Mouse (Mus musculus) testis, postnatal 14 days (tissue): Measurements from ENCODE around the gene Prepl.

Experiments used
- DNase-seq: peaks from one replicate; pipeline ENCODE4 v3.0.0; 2021; ENCODE audit warnings: low spot score

Prepl gene

DNA sequence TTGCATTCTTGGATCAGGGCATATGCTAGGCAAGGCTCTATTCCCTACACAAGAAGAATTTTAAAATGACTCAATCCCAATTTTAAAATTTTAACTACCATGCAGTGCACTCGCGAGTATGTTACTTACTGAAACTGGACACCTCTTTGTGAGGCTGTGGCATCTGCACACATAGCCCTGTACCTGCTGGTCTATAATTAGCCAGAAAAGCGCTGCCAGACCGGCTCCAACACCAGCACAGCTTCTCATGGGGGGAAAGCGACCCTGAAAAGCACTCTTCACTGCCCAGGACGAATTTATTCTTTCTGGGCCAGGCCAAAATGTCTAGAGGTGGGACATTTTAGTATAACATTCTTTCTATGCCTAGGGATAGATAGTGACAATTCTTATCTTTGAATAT lies 19.4 kb downstream of the Prepl start:
- DNase-seq: no peak

DNA sequence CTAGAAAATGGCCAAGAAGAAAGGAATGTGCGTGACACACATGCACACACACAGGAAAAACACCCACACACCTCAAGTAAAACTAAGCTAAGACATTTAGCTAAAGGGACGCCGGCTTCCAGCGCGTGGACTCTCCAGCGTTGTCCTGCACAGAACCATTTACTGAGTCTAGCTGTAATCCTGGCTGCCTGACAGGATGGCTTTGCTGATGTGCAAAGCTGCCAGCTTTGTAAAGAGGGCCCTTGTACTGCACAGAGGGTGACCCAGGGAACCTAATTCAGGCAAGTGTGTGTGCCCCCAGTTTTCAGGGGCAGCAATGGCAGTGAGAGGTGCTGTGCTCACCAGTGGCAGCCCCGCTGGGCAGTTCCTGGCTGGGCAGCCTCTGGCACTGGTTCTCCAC lies 22.7 kb downstream of the Prepl start:
- DNase-seq: no peak

DNA sequence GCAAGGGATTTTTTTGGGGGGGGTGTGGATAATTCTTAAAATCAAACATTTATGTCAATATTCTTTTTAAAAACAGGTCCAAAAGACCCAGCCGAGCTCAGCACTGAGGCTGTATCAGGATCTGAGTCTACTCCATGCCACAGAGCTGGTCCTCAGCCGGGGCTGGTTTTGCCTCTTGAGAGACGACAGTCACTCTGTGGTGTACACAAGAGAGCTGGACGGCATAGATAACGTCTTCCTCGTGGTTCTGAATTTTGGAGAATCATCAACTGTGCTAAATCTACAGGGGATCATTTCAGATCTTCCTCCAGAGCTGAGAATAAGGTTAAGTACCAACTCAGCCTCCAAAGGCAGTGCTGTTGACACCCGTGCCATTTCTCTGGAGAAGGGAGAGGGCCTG lies 26.5 kb downstream of the Prepl start:
- DNase-seq: no peak

DNA sequence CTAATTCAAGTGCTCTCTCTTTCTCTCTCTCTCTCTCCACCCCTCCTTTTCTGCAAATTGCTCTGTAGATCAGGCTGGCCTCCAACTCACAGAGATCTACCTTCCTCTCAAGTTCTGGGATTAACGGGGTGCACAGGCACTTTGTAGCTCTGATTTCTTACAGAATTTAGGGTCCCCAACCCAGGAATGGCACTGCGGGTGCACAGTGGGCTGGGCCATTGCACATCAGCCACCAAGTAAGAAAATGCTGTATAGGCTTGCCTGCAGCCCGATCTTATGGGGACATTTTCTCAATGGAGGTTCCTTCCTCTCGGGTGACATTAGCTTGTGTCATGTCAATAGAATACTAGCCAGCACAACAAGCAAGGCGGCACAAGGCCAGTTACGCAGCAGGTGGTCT lies 30.9 kb downstream of the Prepl start:
- DNase-seq: no peak

DNA sequence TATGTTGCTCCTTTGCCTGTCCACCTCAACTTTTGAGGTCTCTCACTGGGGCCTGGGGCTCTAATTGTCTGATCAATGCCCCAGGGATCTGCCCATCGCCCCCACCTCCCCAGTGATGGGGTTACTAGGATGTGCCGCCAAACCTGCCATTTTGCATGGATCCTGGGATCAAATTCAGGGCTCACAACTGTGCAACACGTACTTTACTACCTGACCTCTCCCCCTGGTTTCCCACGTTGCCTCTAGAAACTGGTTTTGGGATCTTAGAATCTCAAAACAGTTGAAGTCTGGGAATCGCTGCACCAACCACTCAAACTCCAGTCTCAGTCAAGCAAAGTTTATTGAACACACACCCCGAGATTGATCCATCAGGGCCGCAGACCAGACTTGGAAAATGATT lies 31.8 kb downstream of the Prepl start:
- DNase-seq: no peak

DNA sequence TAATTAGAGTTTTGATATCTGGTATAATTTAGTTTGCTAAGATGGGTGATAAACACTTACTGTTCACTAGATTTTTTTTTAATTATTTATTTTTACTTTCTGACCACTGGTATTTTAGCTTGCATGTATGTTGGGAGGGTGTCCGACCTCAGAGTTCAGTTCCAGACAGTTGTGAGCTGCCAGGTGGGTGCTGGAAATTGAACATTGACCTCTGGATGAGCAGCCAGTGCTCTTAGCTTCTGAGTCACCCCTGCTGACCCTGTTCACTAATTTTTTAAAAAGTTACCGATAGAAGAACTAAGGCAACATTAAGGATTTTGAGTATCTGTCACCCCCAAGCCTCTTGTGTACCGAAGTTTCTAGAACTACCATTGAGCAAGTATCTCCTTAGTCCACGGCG lies 41.7 kb downstream of the Prepl start:
- DNase-seq: no peak

DNA sequence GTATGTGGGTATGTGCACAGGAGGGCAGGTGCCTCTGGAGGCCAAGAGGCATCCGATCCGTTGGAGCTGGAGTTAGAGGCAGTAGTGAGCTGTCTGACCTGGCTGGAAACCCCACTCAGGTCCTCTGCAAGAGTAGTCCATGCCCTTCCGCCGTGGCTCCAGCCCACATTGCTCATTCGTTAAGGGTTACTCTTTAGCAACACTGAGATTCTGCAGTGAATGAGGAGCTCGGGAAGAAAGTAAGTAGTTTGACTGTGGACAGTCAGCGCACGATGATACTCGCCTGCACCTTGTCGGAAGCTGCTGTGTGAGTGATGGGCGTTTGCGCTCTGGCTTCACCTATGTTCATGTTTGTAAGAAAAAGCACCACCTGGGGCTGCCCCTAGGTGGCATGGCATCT lies 44.9 kb downstream of the Prepl start:
- peak; percentile 16 for DNase-seq

DNA sequence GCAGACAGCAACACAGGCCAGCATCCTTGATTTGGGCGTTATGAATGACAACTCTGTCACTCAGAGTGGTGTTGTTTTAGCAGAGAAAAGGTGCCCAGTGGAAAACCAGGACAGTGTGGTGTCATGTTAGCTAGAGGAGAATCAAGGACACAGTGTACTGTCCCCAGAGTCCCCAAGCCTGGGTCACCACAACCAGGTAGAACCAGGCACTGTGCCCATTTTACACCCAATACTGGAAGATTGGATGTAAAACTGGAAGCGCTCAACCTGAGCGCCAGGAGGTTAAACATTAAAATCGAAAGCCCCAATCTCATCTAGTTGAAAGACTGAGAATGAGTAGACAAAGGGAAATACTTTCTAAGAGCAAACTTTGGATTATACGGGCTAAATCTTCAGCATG lies 45.6 kb downstream of the Prepl start:
- DNase-seq: no peak

DNA sequence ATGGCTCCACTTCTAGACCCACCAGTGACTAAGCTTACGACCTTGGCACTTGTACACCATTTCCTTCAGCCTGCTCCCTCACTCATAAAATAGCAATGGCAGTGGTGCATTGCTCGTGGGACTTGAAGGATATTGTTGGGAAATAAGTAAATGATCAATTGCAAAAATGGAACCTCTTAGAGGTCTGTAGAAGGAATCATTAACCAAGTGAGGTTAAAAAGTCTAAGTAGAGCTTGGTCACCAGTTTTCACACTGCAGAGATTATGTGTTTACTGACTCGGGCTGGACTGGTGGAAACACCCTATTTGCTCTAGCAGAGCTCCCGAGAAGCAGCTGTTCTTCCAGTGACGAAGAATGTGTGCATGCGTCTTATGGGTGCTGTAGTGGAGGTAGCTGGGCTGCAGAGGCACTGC lies 46.6 kb downstream of the Prepl start:
- no peak for DNase-seq

DNA sequence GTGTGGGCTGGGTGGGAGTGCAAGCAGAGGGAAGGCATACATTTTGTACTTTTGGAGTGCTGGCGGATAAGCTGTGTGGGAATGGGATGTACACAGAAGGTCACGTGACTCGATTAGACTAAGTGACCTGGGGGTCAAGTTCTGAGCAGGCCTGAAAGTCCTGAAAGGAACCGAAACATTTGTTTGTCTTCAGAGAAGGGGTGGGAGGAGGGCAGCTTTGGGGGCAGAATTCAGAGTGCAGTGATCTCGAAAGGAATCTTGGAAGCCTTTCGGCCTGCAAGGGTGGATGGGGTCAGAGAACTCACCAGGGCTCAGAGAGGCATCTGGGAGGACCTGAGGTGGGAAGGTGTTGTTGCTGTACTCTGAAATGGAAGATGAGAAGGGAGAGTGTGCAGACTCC lies 47.6 kb downstream of the Prepl start:
- DNase-seq: no peak

DNA sequence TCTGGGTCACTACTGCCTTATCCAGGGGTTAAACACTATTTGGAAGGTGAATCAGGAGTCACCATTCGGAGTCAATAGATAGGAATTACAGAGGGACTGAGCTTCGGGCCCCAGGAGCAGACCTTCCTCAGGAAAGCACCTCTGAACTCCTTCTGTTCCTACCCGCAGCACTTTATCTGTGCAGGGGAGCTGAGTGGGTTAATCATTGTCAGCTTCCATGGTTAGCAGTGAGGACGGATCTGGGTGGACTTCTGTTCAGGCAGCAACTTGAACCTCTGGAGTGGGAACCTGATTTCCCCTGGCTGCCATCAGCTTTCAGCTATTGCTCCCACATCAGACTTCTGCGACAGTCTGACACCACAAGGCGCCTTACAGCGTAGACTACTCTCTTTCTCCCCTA lies 49.1 kb downstream of the Prepl start:
- no peak for DNase-seq

DNA sequence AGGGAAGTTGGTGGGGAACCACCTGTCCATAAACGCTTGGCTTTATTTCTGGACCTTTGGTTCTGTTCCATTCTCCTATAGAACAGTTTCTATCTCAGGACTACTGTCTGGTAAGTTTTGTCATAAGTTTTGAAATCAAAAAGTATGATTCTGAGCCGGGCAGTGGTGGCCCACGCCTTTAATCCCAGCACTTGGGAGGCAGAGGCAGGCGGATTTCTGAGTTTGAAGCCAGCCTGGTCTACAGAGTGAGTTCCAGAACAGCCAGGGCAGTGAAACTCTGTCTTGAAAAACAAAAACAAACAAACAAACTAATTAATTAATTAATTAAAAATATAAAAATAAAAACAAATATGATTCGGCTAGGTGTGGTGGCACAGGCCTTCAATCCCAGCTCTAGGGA lies 51.3 kb downstream of the Prepl start:
- no peak for DNase-seq

DNA sequence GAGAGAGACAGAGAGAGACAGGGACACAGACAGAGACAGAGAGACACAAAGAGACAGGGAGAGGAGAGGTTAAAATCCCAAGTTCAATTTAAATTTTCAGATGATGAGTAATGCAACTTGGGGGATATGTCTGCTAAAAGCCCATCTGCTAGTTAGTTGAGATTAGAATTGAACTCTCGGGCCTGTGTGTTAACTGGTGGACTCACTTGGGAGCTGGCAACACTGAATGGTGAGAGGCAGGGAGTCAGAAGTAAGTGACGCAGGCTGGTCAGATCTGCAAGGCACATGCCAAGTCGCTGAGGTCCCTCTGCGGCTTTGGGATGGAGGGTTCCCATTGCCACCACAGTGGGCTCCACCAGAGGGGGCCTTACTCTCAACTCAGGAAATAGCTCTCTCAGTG lies 51.7 kb downstream of the Prepl start:
- DNase-seq: no peak

DNA sequence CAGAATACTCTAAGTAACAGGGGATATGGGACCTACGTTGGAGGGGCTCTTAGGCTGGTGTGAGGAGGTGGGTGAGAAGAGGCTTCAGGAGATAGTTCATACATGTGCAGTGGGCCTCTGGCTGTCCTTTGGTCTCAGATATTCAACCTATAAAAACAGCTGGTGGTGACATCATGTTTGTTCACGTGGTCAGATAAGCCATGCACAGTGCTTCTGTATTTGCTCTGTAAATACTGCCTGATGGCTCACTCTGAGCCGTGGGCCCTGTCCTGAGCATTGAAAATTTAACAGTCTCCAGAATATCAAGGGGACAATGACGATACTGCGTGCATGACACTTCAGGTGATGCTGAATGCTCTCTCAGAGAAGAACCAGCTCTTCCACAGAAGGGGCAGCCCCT lies 52.2 kb downstream of the Prepl start:
- no peak for DNase-seq

DNA sequence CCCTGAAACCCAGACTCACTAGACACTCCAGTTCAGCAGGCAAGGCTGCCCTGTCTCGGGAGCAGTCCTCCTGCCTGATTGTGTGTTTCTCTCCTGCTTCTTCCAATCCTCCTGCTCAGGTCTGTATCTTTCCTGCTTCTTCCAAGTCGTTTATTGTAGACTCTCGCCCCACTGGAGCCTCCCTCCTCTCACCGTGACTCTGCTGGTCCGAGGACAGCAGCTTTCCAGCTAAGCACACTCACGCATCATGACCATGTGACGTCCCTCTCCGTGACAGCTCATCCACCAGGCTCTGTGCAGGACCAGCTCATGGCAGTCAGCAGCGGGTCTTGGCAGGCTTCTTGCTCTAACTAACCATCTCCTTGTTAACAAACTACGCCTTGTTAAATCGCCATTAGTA lies 56.0 kb downstream of the Prepl start:
- DNase-seq: no peak

DNA sequence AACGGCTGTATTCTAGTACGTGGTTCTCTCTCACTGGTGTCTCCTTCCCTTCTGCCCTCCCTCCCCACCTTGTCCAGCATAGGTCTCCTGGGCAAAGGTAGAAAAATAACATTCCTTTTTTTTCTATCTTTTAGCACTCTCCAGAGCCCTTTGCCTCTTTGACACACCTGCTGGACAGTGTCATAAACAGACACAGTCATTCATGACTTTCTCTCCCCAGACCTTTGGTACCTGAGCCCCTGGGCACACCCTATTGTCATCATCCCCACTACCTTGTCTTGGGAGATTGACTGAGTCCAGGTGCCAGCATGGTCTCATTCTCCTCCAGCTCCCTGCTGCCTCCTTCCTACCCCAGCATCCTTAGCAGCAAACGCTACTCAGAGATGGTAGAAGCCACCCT lies 57.0 kb downstream of the Prepl start:
- DNase-seq: no peak

DNA sequence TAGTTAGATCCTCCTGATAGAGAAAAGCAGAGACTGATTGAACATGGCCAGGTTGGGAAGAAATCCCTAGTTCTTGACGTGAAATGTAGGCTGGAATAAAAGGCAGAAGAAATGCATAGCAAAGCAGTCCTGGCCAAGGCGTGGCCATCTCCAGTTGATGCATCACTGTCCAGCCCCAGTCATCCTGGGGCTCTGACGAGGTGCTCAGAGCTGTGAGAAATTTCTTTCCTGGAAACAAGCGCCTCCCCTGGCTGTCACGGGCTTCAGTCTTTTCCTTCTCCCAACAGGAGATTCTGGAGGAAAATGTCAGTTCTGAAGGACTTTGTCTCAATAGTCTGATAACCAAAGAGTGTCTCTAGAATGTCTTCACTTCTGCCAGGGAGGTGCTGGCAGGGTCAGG lies 59.4 kb downstream of the Prepl start:
- no peak for DNase-seq

DNA sequence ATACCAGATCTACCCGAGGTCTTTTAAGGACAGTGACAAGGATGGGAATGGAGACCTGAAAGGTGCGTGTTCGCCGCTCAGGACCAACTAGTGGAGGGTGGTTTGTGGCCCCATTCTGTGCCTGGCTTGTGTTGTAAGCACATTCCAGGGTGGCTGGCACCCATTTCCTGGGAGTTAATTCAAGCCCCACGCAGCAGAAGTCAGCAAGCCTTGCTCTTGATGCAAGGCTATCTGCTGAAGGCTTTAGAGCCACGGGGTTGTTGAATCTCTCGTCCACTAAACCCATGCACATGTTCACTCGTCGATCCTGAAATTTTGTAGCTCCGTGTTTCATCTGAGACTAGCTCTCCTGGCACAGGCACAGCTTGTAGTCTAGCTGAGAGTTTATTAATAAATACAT lies 61.2 kb downstream of the Prepl start:
- no peak for DNase-seq

DNA sequence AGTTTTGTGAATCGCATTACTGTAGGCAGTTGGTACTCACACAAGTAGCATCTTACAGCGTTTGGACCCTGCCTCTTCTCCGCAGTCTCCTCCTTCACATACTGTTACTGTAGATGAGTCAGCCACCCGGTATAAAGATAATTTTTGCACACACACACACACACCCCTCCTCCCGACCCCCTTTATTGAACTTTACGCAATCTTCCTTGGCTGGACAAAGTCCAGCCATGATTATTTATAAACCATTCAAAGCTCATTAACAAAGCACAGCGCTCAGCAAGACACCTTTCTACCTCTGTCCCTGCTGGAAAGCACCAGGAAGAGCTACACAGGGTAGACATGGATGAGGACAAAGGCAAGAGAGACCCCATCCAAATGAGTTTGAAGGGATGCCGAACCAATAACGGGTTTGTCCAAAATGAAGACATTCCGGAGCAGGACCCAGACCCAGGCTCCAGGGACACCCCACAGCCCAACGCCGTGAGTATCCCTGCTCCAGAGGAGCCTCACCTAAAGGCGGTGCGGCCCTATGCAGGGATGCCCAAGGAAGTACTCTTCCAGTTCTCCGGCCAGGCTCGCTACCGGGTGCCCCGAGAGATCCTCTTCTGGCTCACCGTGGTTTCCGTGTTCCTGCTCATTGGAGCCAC lies 61.8 kb downstream of the Prepl start, which contains the start of gene Slc3a1:
Gene Slc3a1 (plus strand): TSS at position 284 of the 647 bp plus-strand sequence.
- DNase-seq: no peak

DNA sequence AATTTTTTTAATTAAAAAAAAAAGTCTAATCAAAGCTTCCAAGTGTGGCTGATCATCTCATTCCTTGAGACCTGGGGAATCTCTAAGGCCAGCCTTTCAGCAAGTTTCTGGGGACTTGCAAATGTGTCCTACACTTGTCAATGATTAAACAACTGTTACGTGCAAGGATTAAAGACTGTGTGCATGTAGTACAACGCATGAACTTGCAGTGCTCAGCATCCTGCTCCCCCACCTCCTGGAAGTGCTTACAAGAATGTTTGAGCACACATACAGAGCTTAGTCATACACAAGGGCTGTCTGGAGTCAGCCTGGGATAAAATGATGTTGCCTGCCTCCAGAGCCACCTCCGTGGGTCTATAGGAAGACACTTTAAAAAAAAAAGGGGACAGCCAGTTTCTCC lies 62.8 kb downstream of the Prepl start:
- no peak for DNase-seq

DNA sequence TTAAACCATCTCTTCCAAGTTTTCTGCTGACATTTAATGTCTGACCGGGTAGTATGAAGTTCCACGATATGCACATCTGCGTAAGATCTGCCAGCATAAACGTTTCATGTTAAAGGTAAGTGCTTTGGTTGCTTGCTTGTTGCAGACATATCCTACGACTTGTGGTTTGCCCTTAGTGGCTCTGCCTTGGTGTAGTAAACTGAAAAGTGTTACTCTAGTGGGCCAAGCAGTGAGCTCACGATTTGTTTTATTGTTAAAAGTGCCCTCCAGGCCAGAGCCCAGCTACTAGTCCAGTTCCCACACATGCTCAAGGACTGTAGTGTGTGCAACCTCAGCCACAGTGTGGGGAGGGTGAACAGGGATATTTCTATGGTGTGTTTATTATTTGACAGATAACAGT lies 63.6 kb downstream of the Prepl start:
- DNase-seq: no peak

DNA sequence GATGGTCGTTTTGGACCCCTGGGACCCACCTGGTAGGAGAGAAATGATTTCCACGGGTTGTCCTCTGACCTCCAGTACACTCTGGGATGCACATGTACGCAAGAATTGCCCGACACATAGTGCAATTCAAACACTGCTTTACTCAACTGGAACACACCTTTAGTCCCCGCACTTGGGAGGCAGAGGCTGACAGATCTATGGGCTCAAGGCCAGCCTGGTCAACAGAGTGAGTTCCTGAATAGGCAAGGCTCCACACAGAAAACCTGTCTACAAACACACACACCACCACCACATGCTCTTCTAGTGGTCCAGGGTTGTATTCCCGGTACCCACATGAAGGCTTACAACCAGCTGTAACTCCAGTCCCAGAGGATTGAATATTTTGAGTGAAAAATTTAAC lies 64.9 kb downstream of the Prepl start:
- no peak for DNase-seq

DNA sequence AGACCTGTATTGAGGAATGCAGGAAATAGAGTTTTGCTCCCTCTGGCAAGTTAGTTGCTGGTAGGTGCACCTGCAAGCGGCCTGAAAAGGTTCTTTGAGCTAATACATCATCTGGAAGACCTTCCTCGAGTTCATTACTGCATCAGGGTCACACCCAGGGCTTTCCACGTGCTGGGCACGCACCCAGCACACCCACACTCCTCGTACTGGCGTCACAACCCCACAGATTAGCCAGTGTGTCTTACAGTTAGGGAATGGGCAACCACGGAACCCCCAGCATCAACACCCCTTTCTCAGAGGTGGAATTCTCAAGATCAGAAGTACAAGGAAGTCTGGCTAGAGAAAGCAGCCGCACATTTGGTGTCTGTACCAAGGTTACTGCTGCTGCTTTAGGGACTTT lies 65.8 kb downstream of the Prepl start:
- no peak for DNase-seq

DNA sequence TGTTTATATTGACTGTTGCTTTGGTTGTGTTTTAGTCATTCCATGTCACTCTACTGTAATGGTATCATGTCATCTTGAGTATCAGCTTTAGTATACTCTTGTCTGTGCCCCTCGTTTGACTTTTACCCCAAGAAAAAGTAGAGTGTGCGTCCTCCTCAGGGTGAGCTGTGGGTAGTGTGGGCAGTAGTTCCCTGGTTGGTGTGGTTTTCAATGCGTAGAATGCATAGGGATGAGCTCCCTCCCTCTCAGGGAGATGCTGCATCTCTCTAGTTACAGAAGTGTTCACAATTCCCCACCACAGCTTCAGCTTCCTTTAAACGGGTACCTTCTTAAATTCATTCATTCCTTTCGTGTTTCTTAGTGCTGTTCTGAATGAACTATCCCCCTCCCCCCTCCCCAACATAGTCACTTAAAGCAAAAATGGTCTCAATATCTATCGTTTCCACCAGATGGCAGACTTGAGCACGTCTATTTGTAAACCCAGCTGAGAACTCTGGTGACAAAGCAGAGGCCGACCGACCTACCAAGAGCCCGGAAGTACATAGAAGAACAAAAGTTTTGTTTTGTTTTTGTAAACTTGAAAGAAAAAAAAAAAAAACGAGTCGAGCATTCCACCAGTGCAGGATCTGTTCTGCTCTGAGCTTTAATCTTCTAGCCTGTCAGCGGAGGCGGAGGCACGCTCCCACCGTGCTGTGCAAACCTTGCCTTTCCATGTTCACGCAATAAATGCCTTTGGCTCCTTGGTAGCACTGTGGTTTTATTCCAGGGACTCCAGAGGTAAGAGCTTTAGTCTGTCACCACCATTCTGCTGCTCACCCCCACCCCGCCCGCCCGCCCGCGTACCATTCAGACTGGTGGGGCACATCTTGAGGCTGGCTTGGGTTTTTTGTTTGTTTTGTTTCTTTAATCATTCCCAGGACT lies 66.5 kb downstream of the Prepl start:
- no peak for DNase-seq
